Mouse (Mus musculus) spleen, adult 2 months (tissue): ENCODE data around the gene Scgb1b12. TPM values are rescaled to one million over a fixed set of nuclear protein-coding genes. Genes with fewer than 3 reads are reported as not detected.
"Not testable (repeated sequence)": the region's sequence is repeated elsewhere in the genome, so short reads cannot be mapped to it uniquely, and the experiment has no call there.

Experiments
- DNase-seq, 2 experiments: peaks; one replicate each; pipeline versions ENCODE4 v3.0.0 to v3.0.0-alpha.2; 2012 to 2021; ENCODE audit warnings: low spot score in 2 of 2, low read depth in 1 of 2
- H3K27ac ChIP-seq: fragments of 200-500 bp; 2 replicates; pipeline ENCODE4 v1.5.1; 2012; ENCODE audit warnings: low read length, inconsistent platforms; ENCODE audit not compliant: insufficient read depth
- H3K27me3 ChIP-seq: fragments of 200-500 bp; 2 replicates; pipeline ENCODE4 v1.6.1; 2012; ENCODE audit warnings: mild to moderate bottlenecking, moderate library complexity, low read length, inconsistent platforms; ENCODE audit not compliant: control insufficient read depth, insufficient read depth
- H3K36me3 ChIP-seq: fragments of 200-500 bp; 2 replicates; pipeline ENCODE4 v1.6.1; 2012; ENCODE audit warnings: mild to moderate bottlenecking, low read length, inconsistent platforms; ENCODE audit not compliant: control insufficient read depth, insufficient read depth
- H3K4me1 ChIP-seq: fragments of 200-500 bp; 2 replicates; pipeline ENCODE4 v1.6.1; 2011; ENCODE audit warnings: inconsistent platforms; ENCODE audit not compliant: control insufficient read depth, insufficient read depth, insufficient read length
- H3K4me3 ChIP-seq: fragments of 200-500 bp; 2 replicates; pipeline ENCODE4 v1.5.1; 2011; ENCODE audit warnings: mild to moderate bottlenecking, inconsistent platforms; ENCODE audit not compliant: insufficient read depth, insufficient read length; ENCODE audit errors: extremely low read depth
- WGBS: fragments of 180-500 bp; shearing (Covaris S2); methylation state at CpG from one replicate; pipeline ENCODE4 v1.1.7; 2018; 5-methylcytosine and 5-hydroxymethylcytosine counted together
- polyA plus RNA-seq: library from polyadenylated mRNA; depleted of rRNA; stranded (reverse); fragments of >200 nt; gene quantifications from 2 replicates; pipeline ENCODE4 v1.2.3, GENCODE M21; 2012; rRNA removed

The Scgb1b12 gene
- not detected in 2 replicates for polyA plus RNA-seq

- H3K27me3 ChIP-seq, H3K4me1 ChIP-seq: not testable (repeated sequence)
- 66% methylated on average over 3 of the region's 3 CpGs for WGBS
Observed at GRCm38 (mm10) chr7:32333882-32334281, at the start of gene Scgb1b12. Gene Scgb1b12 (plus strand): TSS chr7:32334182.

GRCm38 (mm10) chr7:32327145-32327544 is 6.8 kb upstream of the Scgb1b12 start, which contains the start of gene Scgb2b12:
Gene Scgb2b12 (minus strand): TSS chr7:32327245.
- H3K27ac ChIP-seq, H3K27me3 ChIP-seq, H3K36me3 ChIP-seq, H3K4me3 ChIP-seq, H3K4me1 ChIP-seq, DNase-seq: not testable (repeated sequence)
- WGBS = 88% methylated on average over 1 of the region's 1 CpGs

More at GRCm38 (mm10) chr7:32333882-32334281, at the start of gene Scgb1b12:
- not testable (repeated sequence) for H3K36me3 ChIP-seq, DNase-seq, H3K4me3 ChIP-seq, H3K27ac ChIP-seq

Other genes with a start within 250 kb of the Scgb1b12 start
- not detected in 2 replicates for gene Scgb1b10, start 233.3 kb upstream of the Scgb1b12 start, polyA plus RNA-seq
- not detected in 2 replicates for gene Scgb2b11, start 123.0 kb upstream of the Scgb1b12 start, polyA plus RNA-seq
- gene Scgb1b11, start 111.3 kb upstream of the Scgb1b12 start, polyA plus RNA-seq = not detected in 2 replicates
- gene Scgb2b12, start 6.9 kb upstream of the Scgb1b12 start, polyA plus RNA-seq = not detected in 2 replicates
- gene Scgb1b29, start 107.4 kb downstream of the Scgb1b12 start, polyA plus RNA-seq = not detected in 2 replicates